Mouse (Mus musculus) cerebellum, adult 2 months (tissue): ENCODE measurements at regions not wholly inside any gene's neighbourhood (a gene's known extent, or its start where the extent isn't known, plus 50 kb on each side); places are given as distances from the start of the nearest gene placed in this dataset.

ENCODE experiments used
- CTCF ChIP-seq: fragments of 200-500 bp; IDR thresholded peaks from 2 replicates; pipeline ENCODE4 v1.5.1; 2011; ENCODE audit warnings: low read depth, mild to moderate bottlenecking, control low read depth, low read length, moderate library complexity, borderline replicate concordance; ENCODE audit not compliant: insufficient read depth
- POLR2A ChIP-seq: fragments of 200-500 bp; IDR thresholded peaks from 2 replicates; pipeline ENCODE4 v1.6.1; 2011; ENCODE audit warnings: low read length, control low read depth, borderline replicate concordance; ENCODE audit not compliant: insufficient read depth

DNA sequence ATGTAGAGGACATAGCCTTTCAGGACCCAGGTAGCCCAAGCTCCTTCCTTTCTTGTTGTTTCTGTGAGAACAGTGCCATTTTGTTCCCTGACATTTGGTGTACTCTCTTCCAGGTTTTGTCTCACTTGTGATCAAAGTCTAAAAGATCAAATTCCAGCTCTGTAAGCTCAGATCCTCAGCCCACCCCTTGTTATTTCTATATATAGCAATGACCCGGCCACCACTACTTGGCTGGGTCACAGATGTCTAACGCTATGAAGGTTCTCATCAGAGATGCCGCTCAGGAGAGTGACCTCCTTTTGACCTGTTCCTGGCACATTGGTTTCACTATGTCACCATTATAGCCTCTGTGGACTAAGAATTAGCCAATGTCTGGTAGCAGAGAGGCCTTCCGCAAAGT is 451.7 kb downstream of the Pik3r1 start:
- TF ChIP-seq POLR2A, result no peak
- no peak for TF ChIP-seq CTCF
